Mouse (Mus musculus) heart, embryonic 14.5 days (tissue): ENCODE results near the gene Numbl. TPM values are rescaled to one million over a fixed set of nuclear protein-coding genes. Genes with fewer than 3 reads are reported as not detected.

ENCODE experiments used
- ATAC-seq: fragments of 200-750 bp; cut with Nextera tagmentation; 2 replicates; pipeline ENCODE4 v1.8.0; 2017; ENCODE audit warnings: low read depth, moderate TSS enrichment; ENCODE audit not compliant: insufficient number of reproducible peaks, insufficient read depth, low FRiP score
- H3K27ac ChIP-seq, 2 experiments: fragments of 200-500 bp in 1 of 2; fragments of 300-500 bp in 1 of 2; sonication (generic) in 1 of 2; replicated peaks in 1 of 2; 2 replicates each; pipeline ENCODE4 v1.5.1; 2012 to 2014; ENCODE audit warnings: low read depth in 2 of 2, low read length in 2 of 2, control low read depth in 1 of 2, mild to moderate bottlenecking in 1 of 2, mixed read lengths in 1 of 2; ENCODE audit not compliant: control insufficient read depth in 1 of 2, insufficient read depth in 1 of 2
- H3K27me3 ChIP-seq: fragments of 300-500 bp; sonication (generic); 2 replicates; pipeline ENCODE4 v1.6.1; 2014; ENCODE audit warnings: mild to moderate bottlenecking, low read length, control low read depth; ENCODE audit not compliant: control insufficient read depth, insufficient read depth
- H3K36me3 ChIP-seq: fragments of 300-500 bp; sonication (generic); 2 replicates; pipeline ENCODE4 v1.6.1; 2014; ENCODE audit warnings: mild to moderate bottlenecking, control low read depth, low read length, mixed read lengths; ENCODE audit not compliant: control insufficient read depth, insufficient read depth
- H3K4me1 ChIP-seq, 2 experiments: fragments of 200-500 bp in 1 of 2; fragments of 300-500 bp in 1 of 2; sonication (generic) in 1 of 2; 2 replicates each; pipeline ENCODE4 v1.6.1; 2012 to 2014; ENCODE audit warnings: low read length in 2 of 2, control low read depth in 1 of 2, mixed read lengths in 1 of 2; ENCODE audit not compliant: control insufficient read depth in 2 of 2, insufficient read depth in 2 of 2
- H3K4me2 ChIP-seq: fragments of 300-500 bp; sonication (generic); 2 replicates; pipeline ENCODE4 v1.6.1; 2014; ENCODE audit warnings: mild to moderate bottlenecking, low read length
- H3K4me3 ChIP-seq, 2 experiments: fragments of 200-500 bp in 1 of 2; fragments of 300-500 bp in 1 of 2; sonication (generic) in 1 of 2; 2 replicates each; pipeline ENCODE4 v1.5.1; 2012 to 2014; ENCODE audit warnings: low read length in 2 of 2, mild to moderate bottlenecking in 2 of 2, control low read depth in 1 of 2, low read depth in 1 of 2, moderate library complexity in 1 of 2; ENCODE audit not compliant: control insufficient read depth in 1 of 2, insufficient read depth in 1 of 2
- H3K9ac ChIP-seq: fragments of 300-500 bp; sonication (generic); 2 replicates; pipeline ENCODE4 v1.6.1; 2014; ENCODE audit warnings: mild to moderate bottlenecking, low read length
- H3K9me3 ChIP-seq: fragments of 300-500 bp; sonication (generic); 2 replicates; pipeline ENCODE4 v1.6.1; 2016; ENCODE audit warnings: low read length, control low read depth; ENCODE audit not compliant: control insufficient read depth
- WGBS: fragments of 180-500 bp; shearing (Covaris S2); extraction: QIAGEN DNeasy Blood & Tissue Kit; methylation state at CpG from one replicate; pipeline ENCODE4 v1.1.7; 2014; 5-methylcytosine and 5-hydroxymethylcytosine counted together
- polyA plus RNA-seq: library from polyadenylated mRNA; unstranded; fragments of >200 nt; fragmentation: Nextera tagmentation; extraction: Ambion mirVana; gene quantifications from 2 replicates; pipeline ENCODE4 v1.2.1, GENCODE M21; 2014

Gene Numbl
- polyA plus RNA-seq, 1 experiment from 2014 or later: 5.4 TPM

DNA sequence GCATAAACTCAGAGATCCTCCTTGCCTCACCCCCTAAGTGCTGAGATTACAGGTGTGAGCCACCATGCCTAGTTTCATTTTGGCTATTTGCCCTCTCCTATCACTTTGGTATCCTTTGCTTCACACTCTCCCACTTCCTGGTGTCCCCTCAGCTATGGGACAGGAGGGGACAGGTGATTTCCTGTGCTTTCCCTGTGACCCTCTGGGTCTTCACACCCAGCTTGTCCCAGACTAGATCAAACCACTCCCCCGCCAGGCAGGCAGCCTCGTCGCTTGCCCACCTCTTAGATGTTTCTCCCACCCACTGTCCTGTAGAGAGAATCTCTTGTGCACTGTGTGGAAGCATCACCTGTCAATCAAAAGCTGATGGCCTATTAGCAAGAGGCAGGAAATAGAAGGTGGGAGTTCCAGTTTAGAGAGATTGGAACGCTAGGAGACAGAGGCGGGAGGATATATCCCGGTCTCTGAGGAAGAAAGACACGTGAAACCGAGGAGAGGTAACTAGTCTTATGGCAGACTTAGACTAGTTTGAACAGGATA, 52.8 kb downstream of the Numbl start:
- 38% methylated on average over 8 of the region's 8 CpGs for WGBS
- peaks cover 15% of the 10 kb centered on the region for H3K27me3 ChIP-seq
- ATAC-seq: no peak
- peaks cover 8 to 19% of the 10 kb centered on the region in 2 experiments for H3K4me1 ChIP-seq
- peaks cover 16% of the 10 kb centered on the region; the same call in 1 of the 2 replicates for H3K9me3 ChIP-seq
- peak overlapping the region; percentile 66 for H3K4me2 ChIP-seq
- no peak overlapping the region for H3K27ac ChIP-seq
- no peak overlapping the region for H3K4me3 ChIP-seq
- no peak overlapping the region for H3K9ac ChIP-seq
- peaks cover 28% of the 10 kb centered on the region for H3K36me3 ChIP-seq

DNA sequence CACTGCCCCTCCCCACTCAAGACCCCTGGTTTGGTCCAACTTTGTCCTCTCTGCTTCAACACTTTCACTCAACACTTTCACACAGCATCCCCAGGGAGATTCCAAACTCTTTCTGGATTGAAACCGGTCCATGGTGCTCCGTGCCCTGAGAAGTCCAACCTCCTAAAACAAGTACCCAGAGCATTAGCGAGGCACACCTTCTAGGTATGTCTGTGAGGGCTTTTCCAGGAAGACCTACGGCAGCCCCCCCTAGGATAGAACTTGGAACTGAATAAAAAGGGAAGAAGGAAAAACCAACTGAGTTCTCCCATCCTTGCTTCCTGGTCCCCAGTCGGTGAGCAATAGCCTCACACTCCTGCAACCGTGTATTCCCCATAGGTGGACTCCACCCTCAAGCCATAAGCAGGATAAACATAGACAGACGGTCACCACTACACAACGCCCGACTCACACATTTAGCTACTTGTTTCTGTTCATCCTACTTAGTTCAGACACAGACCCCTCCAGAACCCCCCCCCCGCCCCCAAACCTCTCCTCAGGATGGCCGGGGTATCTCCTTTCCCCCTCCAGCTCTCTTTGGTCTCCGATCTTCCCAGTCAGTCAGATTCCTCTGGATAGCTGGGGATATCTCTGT, 53.5 kb downstream of the Numbl start:
- no peak for ATAC-seq
- WGBS: 87% methylated on average over 12 of the region's 12 CpGs
- H3K4me2 ChIP-seq: no peak overlapping the region

DNA sequence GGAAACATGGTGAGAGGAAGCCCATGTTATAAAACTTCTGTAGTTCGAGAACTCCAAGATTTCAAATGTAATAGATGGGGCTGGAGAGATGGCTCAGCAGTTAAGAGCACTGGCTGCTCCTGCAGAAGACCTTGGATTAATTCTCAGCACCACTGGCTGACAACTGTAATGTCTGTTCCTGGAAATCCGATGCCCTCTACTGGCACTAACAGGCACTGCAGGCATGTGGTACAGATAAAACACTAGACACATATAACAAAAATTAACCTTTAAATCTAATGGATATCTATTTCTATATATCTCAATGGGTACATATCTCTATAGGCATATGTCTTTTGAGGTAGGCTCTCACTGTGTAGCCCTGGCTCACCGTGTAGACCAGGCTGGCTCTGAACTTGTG, 56.2 kb downstream of the Numbl start:
- WGBS: 87% methylated on average over 3 of the region's 3 CpGs

More for the DNA sequence above, 53.5 kb downstream of the Numbl start:
- no peak overlapping the region for H3K4me3 ChIP-seq
- peaks cover 21% of the 10 kb centered on the region for H3K36me3 ChIP-seq
- no peak overlapping the region for H3K9ac ChIP-seq
- peaks cover 16% of the 10 kb centered on the region; the same call in 1 of the 2 replicates for H3K9me3 ChIP-seq
- no peak overlapping the region for H3K27ac ChIP-seq
- H3K27me3 ChIP-seq: peaks cover 10% of the 10 kb centered on the region
- peaks cover 8 to 19% of the 10 kb centered on the region in 2 experiments for H3K4me1 ChIP-seq

DNA sequence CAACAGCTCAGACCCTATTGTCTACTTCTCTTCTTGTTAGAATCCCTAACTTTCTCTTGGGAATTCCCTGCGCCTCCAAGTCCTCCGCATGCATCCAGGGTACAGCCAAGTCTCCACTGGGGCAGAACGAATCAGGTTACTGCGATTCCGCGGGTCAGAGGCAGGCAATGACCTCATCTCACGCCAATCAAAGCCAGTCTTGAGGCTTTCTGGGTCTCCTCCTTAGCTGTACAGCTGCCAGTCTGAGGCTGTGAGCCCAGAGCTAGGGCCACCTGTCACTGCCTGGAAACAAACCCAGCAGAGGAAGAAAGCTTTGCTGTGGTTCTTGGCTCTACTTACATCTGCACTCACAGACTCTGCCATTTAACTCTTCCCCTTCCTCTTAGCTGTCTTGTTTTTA, 57.7 kb downstream of the Numbl start:
- ATAC-seq: no peak
- Histone ChIP-seq H3K9me3 (peaks cover 16% of the 10 kb centered on the region; the same call in 1 of the 2 replicates), H3K4me3 (no peak overlapping the region), H3K36me3 (peaks cover 28% of the 10 kb centered on the region), H3K4me1 (peaks cover 0 to 2% of the 10 kb centered on the region in 2 experiments; a peak in 1 of 4 replicates), H3K27ac (no peak overlapping the region), H3K9ac (no peak overlapping the region), H3K27me3 (no peaks in the 10 kb centered on the region), H3K4me2 (no peak overlapping the region)
- 52% methylated on average over 7 of the region's 7 CpGs for WGBS

More for the DNA sequence above, 56.2 kb downstream of the Numbl start:
- Histone ChIP-seq H3K4me3 (no peak overlapping the region), H3K27ac (no peak overlapping the region), H3K4me2 (no peak overlapping the region), H3K9ac (no peak overlapping the region), H3K27me3 (peaks cover 2% of the 10 kb centered on the region; the same call in 1 of the 2 replicates), H3K4me1 (peaks cover 3 to 14% of the 10 kb centered on the region in 2 experiments), H3K36me3 (peaks cover 28% of the 10 kb centered on the region), H3K9me3 (peaks cover 16% of the 10 kb centered on the region; the same call in 1 of the 2 replicates)
- ATAC-seq: no peak

DNA sequence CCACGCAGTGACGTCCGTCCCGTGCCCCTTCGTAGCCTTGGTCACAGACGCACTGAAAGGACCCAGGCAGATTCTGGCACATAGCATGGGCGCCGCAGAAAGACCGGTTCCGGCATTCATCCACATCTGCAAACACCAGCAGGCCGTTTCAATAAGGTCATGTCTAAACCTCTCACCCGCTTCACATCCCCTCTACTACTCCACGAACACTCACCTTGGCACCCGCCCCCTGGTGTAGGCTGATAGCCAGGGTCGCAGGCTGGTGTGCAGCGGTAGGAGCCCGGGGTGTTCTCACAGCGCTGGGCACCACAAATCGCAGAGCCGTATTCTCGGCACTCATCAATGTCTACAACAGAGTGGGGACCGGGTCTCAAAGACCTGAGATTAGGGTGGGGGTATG, 61.2 kb downstream of the Numbl start:
- WGBS: 83% methylated on average over 22 of the region's 22 CpGs
- Histone ChIP-seq H3K4me1 (no peaks in the 10 kb centered on the region), H3K36me3 (peaks cover 35% of the 10 kb centered on the region), H3K4me3 (no peak overlapping the region), H3K9ac (no peak overlapping the region), H3K27me3 (peaks cover 18% of the 10 kb centered on the region), H3K27ac (no peak overlapping the region), H3K9me3 (0 out of 2 replicates have a peak, but pooled peaks cover 2% of the 10 kb centered on the region), H3K4me2 (no peak overlapping the region)
- no peak for ATAC-seq

DNA sequence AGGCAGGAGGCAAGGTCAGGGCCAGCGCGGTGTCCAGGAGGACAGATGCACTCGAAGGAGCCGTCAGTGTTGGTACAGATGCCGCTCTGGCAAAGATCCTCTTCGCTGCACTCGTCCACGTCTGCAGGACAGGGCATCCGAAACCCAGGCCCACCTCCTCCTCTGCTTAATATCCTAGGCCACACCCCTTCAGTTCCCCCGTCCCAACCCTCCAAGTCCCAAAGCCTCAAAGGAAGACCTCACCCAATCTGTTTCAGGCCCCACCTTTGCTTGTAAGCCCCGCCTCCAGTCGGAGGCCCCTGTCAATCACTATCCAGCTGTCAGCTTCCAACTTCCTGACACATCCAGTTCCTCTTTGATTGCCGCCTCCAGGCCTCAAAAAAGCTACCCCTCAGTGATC, 64.1 kb downstream of the Numbl start:
- no peak for ATAC-seq
- WGBS: 19% methylated on average over 13 of the region's 13 CpGs
- peaks cover 0 to 4% of the 10 kb centered on the region in 2 experiments; a peak in 2 of 4 replicates for H3K4me1 ChIP-seq
- H3K36me3 ChIP-seq: peaks cover 44% of the 10 kb centered on the region
- H3K27ac ChIP-seq: no peak overlapping the region
- H3K27me3 ChIP-seq: peaks cover 41% of the 10 kb centered on the region
- no peaks in the 10 kb centered on the region for H3K9me3 ChIP-seq
- no peak overlapping the region for H3K9ac ChIP-seq
- H3K4me3 ChIP-seq: no peak overlapping the region
- no peak overlapping the region for H3K4me2 ChIP-seq

DNA sequence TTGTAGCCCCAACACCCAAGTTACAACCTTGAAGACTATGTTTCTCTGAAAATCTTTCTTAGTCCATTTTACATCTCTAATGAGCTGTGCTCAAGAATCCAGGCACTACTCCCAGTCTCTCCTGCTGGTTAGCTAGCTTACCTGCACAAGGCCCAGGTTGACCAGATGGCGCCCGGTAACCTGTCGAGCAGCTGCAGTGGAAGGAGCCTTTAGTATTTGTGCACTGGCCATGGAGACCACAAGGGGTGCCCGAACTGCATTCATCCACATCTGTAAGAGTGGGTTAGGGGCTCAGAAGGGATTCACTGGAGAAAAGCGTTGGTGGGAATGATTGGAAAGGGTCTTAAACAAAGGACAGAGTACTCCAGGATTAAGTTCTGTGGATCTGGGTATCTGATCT, 64.8 kb downstream of the Numbl start:
- no peaks in the 10 kb centered on the region for H3K9me3 ChIP-seq
- H3K27me3 ChIP-seq: peaks cover 48% of the 10 kb centered on the region
- H3K9ac ChIP-seq: no peak overlapping the region
- no peak overlapping the region for H3K27ac ChIP-seq
- 89% methylated on average over 5 of the region's 5 CpGs for WGBS
- H3K36me3 ChIP-seq: peaks cover 46% of the 10 kb centered on the region
- H3K4me1 ChIP-seq: peaks cover 0 to 4% of the 10 kb centered on the region in 2 experiments; a peak in 2 of 4 replicates
- no peak for ATAC-seq
- no peak overlapping the region for H3K4me3 ChIP-seq
- H3K4me2 ChIP-seq: no peak overlapping the region
